Mouse (Mus musculus): ENCODE measurements around the gene Dtnbp1.

Gene Dtnbp1

DNA sequence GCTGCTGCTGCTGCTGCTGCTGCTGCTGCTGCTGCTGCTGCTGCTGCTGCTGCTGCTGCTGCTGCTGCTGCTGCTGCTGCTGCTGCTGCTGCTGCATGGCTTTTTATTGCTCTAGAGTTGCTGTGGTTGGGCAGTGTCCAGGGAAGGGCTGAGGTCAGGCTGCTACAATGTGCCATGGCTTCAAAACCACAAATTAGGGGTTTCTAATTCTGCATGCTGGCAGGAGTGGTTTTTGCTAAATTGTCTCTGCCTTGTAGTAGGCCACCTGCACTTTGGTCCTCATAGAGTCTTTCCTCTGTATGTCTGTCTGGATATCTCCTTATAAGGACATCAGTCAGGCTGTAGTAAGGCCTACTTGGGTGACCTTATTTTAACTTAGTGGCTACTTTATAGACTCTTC, 98.5 kb downstream of the Dtnbp1 start:
- DNase-seq = no peak

DNA sequence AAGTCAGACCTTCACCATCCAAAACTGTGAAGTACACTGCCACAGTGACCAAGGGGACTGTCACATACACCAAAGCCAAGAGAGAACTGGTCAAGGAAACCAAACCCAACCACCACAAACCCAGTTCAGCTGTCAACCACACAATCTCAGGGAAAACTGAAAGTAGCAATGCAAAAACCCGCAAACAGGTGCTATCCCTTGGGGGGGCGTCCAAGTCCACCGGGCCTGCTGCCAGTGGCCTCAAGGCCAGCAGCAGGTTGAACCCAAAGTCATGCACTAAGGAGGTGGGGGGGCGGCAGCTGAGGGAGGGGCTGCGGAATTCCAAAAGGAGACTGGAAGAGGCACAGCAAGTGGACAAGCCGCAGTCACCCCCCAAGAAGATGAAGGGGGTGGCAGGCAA, 99.6 kb downstream of the Dtnbp1 start:
- no peak for DNase-seq

DNA sequence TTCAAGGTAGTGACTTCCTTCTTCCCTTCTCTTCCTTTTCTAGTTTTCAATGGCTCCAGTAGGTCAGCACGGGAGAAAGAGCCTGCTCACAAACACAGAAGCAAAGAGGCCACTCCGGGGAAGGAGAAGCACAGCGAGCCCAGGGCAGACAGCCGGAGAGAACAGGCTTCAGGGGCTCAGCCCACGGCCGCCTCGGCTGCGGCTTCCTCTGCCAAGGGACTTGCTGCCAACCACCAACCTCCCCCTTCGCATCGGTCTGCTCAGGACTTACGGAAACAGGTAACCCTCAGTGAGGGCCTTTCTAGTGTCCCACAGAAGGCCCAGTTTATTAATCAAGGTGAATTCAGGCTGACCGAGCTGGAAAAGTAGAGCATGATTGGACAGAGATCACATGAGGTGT, 105.7 kb downstream of the Dtnbp1 start:
- DNase-seq = no peak

DNA sequence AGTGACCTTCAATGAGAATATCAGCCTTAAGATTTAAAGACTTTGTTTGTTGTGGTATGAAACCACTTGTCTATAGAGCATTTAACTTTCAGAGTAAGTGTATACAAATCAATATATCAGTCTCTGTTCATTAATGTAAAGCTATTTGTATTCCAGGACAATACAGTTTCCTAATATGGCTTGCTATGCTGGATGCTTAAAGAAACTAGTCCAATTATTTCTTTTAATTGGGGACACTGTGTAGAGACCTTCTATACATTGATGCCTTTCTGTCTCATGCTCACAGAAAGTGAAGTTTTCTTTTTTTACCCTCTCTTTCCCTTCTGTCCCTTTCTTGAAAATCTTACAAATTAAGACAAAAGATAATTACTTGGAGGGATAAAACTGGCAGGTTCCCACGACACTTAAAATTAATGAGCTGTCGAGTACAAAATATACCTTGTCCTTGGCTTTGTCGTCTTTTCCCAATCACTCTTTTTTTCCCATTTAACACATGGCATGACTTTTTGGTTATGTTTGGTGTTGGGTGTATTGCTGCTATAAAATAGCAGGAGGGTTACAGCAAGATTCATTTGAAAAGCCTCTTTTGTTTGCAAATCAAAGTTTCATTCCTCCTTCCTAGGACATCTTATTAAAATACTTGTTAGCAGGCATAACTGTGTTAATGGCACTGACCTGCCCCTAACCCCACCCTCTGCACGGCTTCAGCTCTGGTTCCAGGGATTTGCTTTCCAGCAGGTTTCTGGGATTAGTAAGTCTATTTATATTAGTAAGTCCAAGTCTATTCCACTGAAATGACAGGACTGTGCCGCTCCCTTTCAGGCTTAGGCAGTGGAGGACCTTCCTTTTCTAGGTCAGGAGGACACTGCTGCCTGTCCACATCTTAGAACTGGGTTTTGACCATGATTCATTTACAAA, 109.9 kb downstream of the Dtnbp1 start:
- no peak for DNase-seq

DNA sequence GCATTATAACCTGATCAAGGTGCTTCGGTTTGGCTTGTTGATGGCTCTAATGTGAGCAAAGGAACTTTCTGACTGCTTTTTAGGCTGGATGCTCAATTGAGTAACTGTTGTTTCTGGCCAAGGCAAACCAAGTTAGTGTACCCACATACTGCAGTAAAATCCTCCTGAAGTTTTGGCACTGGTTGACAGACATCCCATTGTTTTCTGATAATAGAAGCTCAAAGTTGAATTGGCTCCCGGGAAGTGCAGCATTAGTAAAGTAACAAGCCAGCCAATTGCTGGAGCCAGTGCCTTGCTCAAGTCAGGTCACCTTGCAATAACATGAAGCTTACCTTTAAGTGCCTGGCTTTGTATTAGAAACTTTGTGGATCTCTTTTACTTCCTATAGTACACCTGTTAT, 111.3 kb downstream of the Dtnbp1 start:
- DNase-seq = no peak

DNA sequence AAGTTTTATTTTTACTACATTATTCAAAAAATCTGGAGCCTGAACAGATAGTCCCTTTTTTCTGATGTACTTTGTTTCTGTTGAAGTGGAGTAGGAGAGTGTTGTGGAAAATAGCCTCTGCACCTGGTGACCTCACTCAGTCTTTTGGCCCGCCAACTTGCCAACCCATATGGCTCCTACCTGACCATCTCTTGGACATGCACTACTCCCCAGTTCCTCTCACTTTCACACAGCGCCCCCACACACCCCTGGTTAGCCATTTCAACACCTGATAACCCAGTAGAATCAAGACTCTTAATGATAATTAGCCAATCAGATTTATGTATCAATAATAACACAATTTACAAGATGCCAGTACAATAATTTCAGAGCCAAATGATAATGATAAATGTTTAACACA, 115.7 kb downstream of the Dtnbp1 start:
- no peak for DNase-seq

DNA sequence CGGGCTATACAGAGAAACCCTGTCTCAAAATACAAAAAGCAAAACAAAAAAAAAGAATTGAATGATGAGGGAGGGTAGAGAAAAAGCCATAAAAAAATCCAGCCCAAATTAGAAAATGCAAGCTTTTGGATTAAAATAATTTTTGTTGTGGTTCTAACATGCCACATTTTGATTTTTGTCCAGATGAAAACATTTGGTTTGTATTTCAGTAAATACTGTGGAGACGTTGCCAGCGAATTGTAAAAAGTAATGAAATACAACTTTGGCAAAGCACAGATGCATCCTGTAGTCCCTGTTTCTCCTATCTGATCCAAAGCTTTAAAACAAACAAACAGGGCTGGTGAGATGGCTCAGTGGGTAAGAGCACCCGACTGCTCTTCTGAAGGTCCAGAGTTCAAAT, 120.9 kb downstream of the Dtnbp1 start:
- no peak for DNase-seq

DNA sequence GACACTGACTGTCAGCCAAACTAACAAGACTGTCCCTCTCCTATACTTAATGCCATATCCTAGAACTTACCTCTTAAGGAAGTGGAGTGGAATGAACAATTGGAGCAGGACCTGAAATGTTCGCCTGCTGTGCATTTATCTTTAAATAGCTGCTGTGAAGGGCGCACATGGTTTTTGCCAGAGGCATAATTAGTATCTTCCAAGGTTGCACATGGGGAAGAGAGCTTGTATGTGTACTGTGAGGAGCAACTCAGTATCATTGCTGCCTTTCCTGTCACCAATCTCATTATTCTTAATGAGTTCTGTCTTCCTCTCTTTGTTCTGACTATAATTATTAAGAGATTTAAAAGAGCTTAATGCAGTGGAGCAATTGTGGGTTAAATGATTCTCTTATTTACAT, 125.1 kb downstream of the Dtnbp1 start:
- no peak for DNase-seq
